Mouse (Mus musculus): ENCODE data around the gene Abca5. TPM values are rescaled to one million over a fixed set of nuclear protein-coding genes. Genes with fewer than 3 reads are reported as not detected.
A peak's percentile ranks its signal among the peaks of the same experiment; 100 is the strongest.

The Abca5 gene
- 3.5 and 4.9 TPM in 2 replicates for polyA plus RNA-seq (2011; ENCODE audit: insufficient read depth, insufficient read length, low read depth, missing spikeins)

DNA sequence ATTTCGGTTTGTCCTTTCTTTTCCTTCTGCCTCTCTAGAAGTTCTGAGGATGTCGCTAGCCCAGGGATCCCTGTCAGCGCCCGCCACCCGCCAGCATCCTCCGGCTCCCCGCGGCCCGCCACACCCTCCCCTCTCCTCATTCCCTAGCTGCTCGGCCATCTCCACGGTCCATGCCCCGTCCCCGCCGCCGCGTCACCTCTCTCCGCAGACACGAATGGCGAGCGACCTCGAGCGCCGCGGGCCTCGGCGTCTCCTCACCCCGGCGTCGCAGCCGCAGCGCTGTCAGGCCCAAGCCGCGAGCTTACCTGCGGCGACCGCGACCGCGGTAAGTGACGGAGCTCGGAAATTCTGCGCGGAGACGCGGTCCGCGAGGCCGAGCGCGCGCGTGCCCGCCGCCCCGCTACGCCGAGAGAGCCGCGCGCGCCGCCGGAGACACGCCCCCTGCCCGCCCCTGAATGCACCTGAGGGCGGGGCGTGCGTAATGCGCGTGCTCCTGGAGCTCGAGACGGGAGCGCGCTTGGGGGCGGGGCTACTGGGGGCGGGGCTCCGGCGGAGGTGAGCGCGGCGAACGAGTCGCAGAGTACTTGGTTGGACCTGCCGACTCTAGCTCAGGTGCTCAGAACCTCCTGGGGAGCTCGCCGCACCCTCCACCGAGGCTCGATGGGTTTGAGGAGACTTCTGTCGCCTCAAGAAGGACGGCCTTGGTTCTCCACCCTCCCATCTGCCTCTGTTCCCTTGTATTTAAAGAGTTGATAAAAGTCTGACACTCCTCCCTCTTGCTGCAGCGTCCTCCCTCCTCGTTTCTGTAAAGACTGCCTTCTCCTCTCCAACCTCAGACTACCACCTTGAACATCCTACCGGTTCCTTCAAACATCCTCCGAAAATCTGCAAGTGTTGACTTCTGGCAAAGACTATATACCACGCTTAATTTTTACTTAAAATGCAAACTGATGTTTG is at the start of gene Abca5:
Gene Abca5 (minus strand): TSS at position 428 of the 957 bp plus-strand sequence.
- TF ChIP-seq POLR2A (IDR thresholded peaks at IDR 0.05; ENCODE audit: insufficient read depth, low read length) (no peak), EP300 (IDR thresholded peaks at IDR 0.05; ENCODE audit: insufficient read depth, low read depth, low read length) (no peak), CTCF (IDR thresholded peaks at IDR 0.05; ENCODE audit: low read depth, low read length) (no peak)
- peaks cover 8% of the 10 kb centered on the region for H3K27me3 ChIP-seq (ENCODE audit: control insufficient read depth, insufficient read depth, low read length, poor library complexity, severe bottlenecking)
- peak within 1 kb of the TSS; percentile 78 for H3K4me3 ChIP-seq (ENCODE audit: low read depth, low read length)
- H3K9ac ChIP-seq (ENCODE audit: low read depth, poor library complexity, severe bottlenecking) = peak within 1 kb of the TSS; percentile 42; the same call in 1 of the 2 replicates
- no peaks in the 10 kb centered on the region for H3K4me1 ChIP-seq (ENCODE audit: control insufficient read depth, insufficient read depth, low read length)
- H3K36me3 ChIP-seq (ENCODE audit: control insufficient read depth, insufficient read depth, low read length, poor library complexity, severe bottlenecking) = no peaks in the 10 kb centered on the region
- no peaks in the 10 kb centered on the region for H3K9me3 ChIP-seq (replicated peaks; ENCODE audit: control insufficient read depth, insufficient read depth, low read length, poor library complexity, severe bottlenecking)
- no peak within 1 kb of the TSS for H3K27ac ChIP-seq (ENCODE audit: insufficient read depth, low read length)

DNA sequence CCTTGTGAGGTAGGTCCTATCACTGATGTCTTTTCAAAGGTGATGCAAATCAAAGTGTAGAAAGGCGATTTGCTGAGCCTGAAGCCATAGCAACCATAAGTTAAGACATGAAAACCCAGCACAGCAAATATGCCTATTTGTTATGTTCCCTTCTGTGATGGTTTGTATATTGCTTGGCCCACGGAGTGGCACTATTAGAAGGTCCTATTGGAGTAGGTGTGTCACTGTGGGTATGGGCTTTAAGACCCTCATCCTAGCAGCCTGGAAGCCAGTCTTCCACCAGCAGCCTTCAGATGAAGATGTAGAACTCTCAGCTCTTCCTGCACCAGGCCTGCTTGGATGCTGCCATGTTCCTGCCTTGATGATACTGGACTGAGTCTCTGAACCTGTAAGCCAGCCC is 48.0 kb upstream of the Abca5 start:
- no peaks in the 10 kb centered on the region for H3K36me3 ChIP-seq (ENCODE audit: control insufficient read depth, insufficient read depth, low read length, poor library complexity, severe bottlenecking)
- H3K27me3 ChIP-seq (ENCODE audit: control insufficient read depth, insufficient read depth, low read length, poor library complexity, severe bottlenecking) = no peaks in the 10 kb centered on the region
- no peaks in the 10 kb centered on the region for H3K4me1 ChIP-seq (ENCODE audit: control insufficient read depth, insufficient read depth, low read length)
- H3K9ac ChIP-seq (ENCODE audit: low read depth, poor library complexity, severe bottlenecking) = no peak overlapping the region
- no peak overlapping the region for H3K27ac ChIP-seq (ENCODE audit: insufficient read depth, low read length)
- H3K4me3 ChIP-seq (ENCODE audit: low read depth, low read length) = no peak overlapping the region
- TF ChIP-seq POLR2A (IDR thresholded peaks at IDR 0.05; ENCODE audit: insufficient read depth, low read length) (no peak), EP300 (IDR thresholded peaks at IDR 0.05; ENCODE audit: insufficient read depth, low read depth, low read length) (no peak), CTCF (IDR thresholded peaks at IDR 0.05; ENCODE audit: low read depth, low read length) (no peak)
- no peaks in the 10 kb centered on the region for H3K9me3 ChIP-seq (replicated peaks; ENCODE audit: control insufficient read depth, insufficient read depth, low read length, poor library complexity, severe bottlenecking)

DNA sequence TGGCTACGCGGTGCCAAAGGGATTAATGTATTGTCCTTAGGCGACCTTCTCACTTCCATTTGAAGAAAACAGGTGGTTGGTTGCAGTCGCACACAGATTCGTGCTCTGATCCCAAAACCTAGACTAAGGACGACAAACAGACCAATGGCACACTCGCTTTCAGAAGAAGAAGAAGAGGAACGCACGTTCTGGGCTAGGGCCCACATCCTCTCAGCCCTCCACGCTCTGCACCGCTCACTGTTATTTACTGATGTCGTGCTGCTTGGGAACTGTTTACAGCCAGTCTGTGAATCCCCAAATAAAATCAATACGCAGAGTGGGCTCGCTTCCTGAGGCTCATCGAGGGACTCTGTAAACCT is 42.8 kb upstream of the Abca5 start:
- H3K27ac ChIP-seq (ENCODE audit: insufficient read depth, low read length) = no peak overlapping the region
- no peaks in the 10 kb centered on the region for H3K9me3 ChIP-seq (replicated peaks; ENCODE audit: control insufficient read depth, insufficient read depth, low read length, poor library complexity, severe bottlenecking)
- H3K4me3 ChIP-seq (ENCODE audit: low read depth, low read length) = peak overlapping the region; percentile 16
- no peaks in the 10 kb centered on the region for H3K4me1 ChIP-seq (ENCODE audit: control insufficient read depth, insufficient read depth, low read length)
- H3K9ac ChIP-seq (ENCODE audit: low read depth, poor library complexity, severe bottlenecking) = no peak overlapping the region
- TF ChIP-seq CTCF (IDR thresholded peaks at IDR 0.05; ENCODE audit: low read depth, low read length) = no peak
- no peak for TF ChIP-seq EP300 (IDR thresholded peaks at IDR 0.05; ENCODE audit: insufficient read depth, low read depth, low read length)
- TF ChIP-seq POLR2A (IDR thresholded peaks at IDR 0.05; ENCODE audit: insufficient read depth, low read length) = no peak
- H3K36me3 ChIP-seq (ENCODE audit: control insufficient read depth, insufficient read depth, low read length, poor library complexity, severe bottlenecking) = no peaks in the 10 kb centered on the region
- no peaks in the 10 kb centered on the region for H3K27me3 ChIP-seq (ENCODE audit: control insufficient read depth, insufficient read depth, low read length, poor library complexity, severe bottlenecking)

DNA sequence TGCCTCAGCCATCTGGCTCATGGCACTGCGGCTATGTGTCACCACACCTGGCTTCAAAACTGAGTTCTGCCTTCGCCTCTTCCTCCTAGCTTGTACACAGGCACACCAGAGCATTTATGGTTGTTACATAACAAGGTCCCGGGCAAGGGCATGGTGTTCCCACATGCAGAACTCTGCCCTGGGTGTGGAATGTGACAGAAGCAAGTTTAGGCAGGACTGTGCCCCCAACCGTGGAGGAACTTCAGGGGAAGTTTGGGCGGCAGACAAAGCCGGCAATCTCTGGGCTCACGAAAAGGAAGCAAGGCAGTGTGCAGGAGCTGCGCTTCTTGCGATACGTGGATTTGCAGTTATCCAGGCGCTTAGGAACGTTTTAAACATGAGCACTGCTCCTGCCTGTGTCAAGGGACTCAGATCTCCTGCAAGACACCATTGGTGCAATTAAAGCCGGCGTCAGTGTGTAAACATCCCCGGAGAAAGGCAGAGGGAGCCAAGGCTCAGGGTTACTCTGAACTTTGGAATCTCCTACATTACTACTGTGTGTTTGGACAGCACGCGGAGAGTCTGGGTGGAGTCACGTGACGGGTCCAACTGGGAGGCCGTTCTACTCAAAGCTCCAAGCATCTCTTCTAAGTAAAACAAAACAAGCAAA is 42.3 kb upstream of the Abca5 start:
- Histone ChIP-seq H3K27me3 (ENCODE audit: control insufficient read depth, insufficient read depth, low read length, poor library complexity, severe bottlenecking) (no peaks in the 10 kb centered on the region), H3K36me3 (ENCODE audit: control insufficient read depth, insufficient read depth, low read length, poor library complexity, severe bottlenecking) (no peaks in the 10 kb centered on the region), H3K27ac (ENCODE audit: insufficient read depth, low read length) (no peak overlapping the region), H3K4me1 (ENCODE audit: control insufficient read depth, insufficient read depth, low read length) (no peaks in the 10 kb centered on the region), H3K9me3 (replicated peaks; ENCODE audit: control insufficient read depth, insufficient read depth, low read length, poor library complexity, severe bottlenecking) (no peaks in the 10 kb centered on the region), H3K9ac (ENCODE audit: low read depth, poor library complexity, severe bottlenecking) (no peak overlapping the region), H3K4me3 (ENCODE audit: low read depth, low read length) (peak overlapping the region; percentile 21)
- TF ChIP-seq POLR2A (IDR thresholded peaks at IDR 0.05; ENCODE audit: insufficient read depth, low read length) = no peak

DNA sequence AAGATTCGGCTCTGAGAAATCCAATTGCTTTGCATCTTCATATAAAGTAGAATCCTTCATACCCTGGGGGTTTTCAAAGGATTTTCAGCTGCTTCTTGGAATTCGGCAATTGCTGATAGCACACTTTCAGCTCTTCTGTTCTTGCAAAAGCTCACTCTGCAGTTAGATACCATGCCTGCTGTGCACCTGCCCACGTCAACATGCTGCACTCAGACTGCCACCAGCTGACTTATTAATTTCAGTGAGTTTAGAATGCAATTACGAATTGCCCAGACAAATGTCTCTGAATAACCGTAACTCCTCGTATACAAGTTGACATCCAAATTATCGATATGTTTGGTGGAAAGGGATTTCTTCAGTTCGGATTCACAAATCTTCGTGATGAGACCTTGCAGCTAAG is 36.5 kb upstream of the Abca5 start:
- Histone ChIP-seq H3K9ac (ENCODE audit: low read depth, poor library complexity, severe bottlenecking) (no peak overlapping the region), H3K27me3 (ENCODE audit: control insufficient read depth, insufficient read depth, low read length, poor library complexity, severe bottlenecking) (no peaks in the 10 kb centered on the region), H3K9me3 (replicated peaks; ENCODE audit: control insufficient read depth, insufficient read depth, low read length, poor library complexity, severe bottlenecking) (no peaks in the 10 kb centered on the region), H3K27ac (ENCODE audit: insufficient read depth, low read length) (no peak overlapping the region), H3K4me3 (ENCODE audit: low read depth, low read length) (no peak overlapping the region), H3K36me3 (ENCODE audit: control insufficient read depth, insufficient read depth, low read length, poor library complexity, severe bottlenecking) (no peaks in the 10 kb centered on the region), H3K4me1 (ENCODE audit: control insufficient read depth, insufficient read depth, low read length) (no peaks in the 10 kb centered on the region)
- TF ChIP-seq CTCF (IDR thresholded peaks at IDR 0.05; ENCODE audit: low read depth, low read length) = no peak
- TF ChIP-seq POLR2A (IDR thresholded peaks at IDR 0.05; ENCODE audit: insufficient read depth, low read length) = no peak
- no peak for TF ChIP-seq EP300 (IDR thresholded peaks at IDR 0.05; ENCODE audit: insufficient read depth, low read depth, low read length)

All from ES-Bruce4 (cell line).